Mouse (Mus musculus): ENCODE measurements around the gene Pop7.

The Pop7 gene

GRCm38 (mm10) chr5:137528247-137528968, 26.1 kb upstream of the Pop7 start:
- no peak for DNase-seq (ENCODE audit: low read depth in 1 of 2, low spot score in 2 of 2)

GRCm38 (mm10) chr5:137527413-137527812, 25.1 kb upstream of the Pop7 start:
- no peak for DNase-seq (ENCODE audit: low read depth in 1 of 2, low spot score in 2 of 2)

GRCm38 (mm10) chr5:137526192-137526936, 24.0 kb upstream of the Pop7 start:
- no peak for DNase-seq (ENCODE audit: low read depth in 1 of 2, low spot score in 2 of 2)

- no peak for DNase-seq (ENCODE audit: low read depth in 1 of 2, low spot score in 2 of 2)
Measured at GRCm38 (mm10) chr5:137525511-137525910, 23.2 kb upstream of the Pop7 start.

- DNase-seq (ENCODE audit: low read depth in 1 of 2, low spot score in 2 of 2) = no peak
Measured at GRCm38 (mm10) chr5:137524671-137525070, 22.4 kb upstream of the Pop7 start.

GRCm38 (mm10) chr5:137524251-137524515, 21.9 kb upstream of the Pop7 start:
- DNase-seq (ENCODE audit: low read depth in 1 of 2, low spot score in 2 of 2) = no peak

- DNase-seq (ENCODE audit: low read depth in 1 of 2, low spot score in 2 of 2) = no peak
Measured at GRCm38 (mm10) chr5:137523396-137524250, 21.3 kb upstream of the Pop7 start.

GRCm38 (mm10) chr5:137522711-137523110, 20.4 kb upstream of the Pop7 start:
- DNase-seq (ENCODE audit: low read depth in 1 of 2, low spot score in 2 of 2) = no peak

- no peak for DNase-seq (ENCODE audit: low read depth in 1 of 2, low spot score in 2 of 2)
Measured at GRCm38 (mm10) chr5:137521861-137522260, 19.5 kb upstream of the Pop7 start.

- DNase-seq (ENCODE audit: low read depth in 1 of 2, low spot score in 2 of 2) = no peak
Measured at GRCm38 (mm10) chr5:137519691-137520550, 17.6 kb upstream of the Pop7 start.

- no peak for DNase-seq (ENCODE audit: low read depth in 1 of 2, low spot score in 2 of 2)
Measured at GRCm38 (mm10) chr5:137518436-137518835, 16.1 kb upstream of the Pop7 start, which contains the start of gene Gigyf1. Gene Gigyf1, plus strand, starts transcription at chr5:137518548.

GRCm38 (mm10) chr5:137514811-137515210, 12.5 kb upstream of the Pop7 start:
- no peak for DNase-seq (ENCODE audit: low read depth in 1 of 2, low spot score in 2 of 2)

GRCm38 (mm10) chr5:137513951-137514721, 11.8 kb upstream of the Pop7 start:
- DNase-seq (ENCODE audit: low read depth in 1 of 2, low spot score in 2 of 2) = no peak

- no peak for DNase-seq (ENCODE audit: low read depth in 1 of 2, low spot score in 2 of 2)
Measured at GRCm38 (mm10) chr5:137512847-137513794, 10.8 kb upstream of the Pop7 start.

GRCm38 (mm10) chr5:137511706-137512105, 9.4 kb upstream of the Pop7 start:
- no peak for DNase-seq (ENCODE audit: low read depth in 1 of 2, low spot score in 2 of 2)

GRCm38 (mm10) chr5:137510573-137511390, 8.5 kb upstream of the Pop7 start:
- DNase-seq (ENCODE audit: low read depth in 1 of 2, low spot score in 2 of 2) = no peak

- peak in 1 of 2 experiments; percentile 56 for DNase-seq (ENCODE audit: low read depth in 1 of 2, low spot score in 2 of 2)
Measured at GRCm38 (mm10) chr5:137510014-137510501, 7.7 kb upstream of the Pop7 start.

GRCm38 (mm10) chr5:137504041-137504440, 1.7 kb upstream of the Pop7 start:
- no peak for DNase-seq (ENCODE audit: low read depth in 1 of 2, low spot score in 2 of 2)

Data from monocyte, adult 2 months (primary cell).